Mouse (Mus musculus): ENCODE results near the gene Crhr2.

The Crhr2 gene

DNA sequence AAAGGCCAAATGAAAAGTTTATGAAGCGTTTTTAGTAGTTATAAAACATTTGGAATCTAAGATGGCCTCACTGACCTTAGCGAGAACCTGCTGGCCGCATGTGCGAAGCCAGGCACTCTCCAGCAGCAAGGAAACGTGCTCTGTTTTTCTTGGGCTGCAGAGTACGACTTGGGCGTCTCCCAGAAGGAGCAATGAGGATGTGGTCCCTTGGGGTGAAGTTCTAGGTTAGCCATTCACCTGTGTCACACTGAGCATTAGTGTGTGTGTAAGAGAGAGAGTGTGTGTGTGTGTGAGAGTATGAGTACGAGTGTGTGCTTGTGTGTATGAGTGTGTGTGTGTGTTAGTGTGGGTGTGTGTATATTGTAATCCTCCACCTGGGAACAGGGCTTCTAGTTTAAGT is 89.6 kb downstream of the Crhr2 start:
- peak; percentile 18 for DNase-seq

All from kidney, postnatal 14 days (tissue).